In the genomic region with DNA sequence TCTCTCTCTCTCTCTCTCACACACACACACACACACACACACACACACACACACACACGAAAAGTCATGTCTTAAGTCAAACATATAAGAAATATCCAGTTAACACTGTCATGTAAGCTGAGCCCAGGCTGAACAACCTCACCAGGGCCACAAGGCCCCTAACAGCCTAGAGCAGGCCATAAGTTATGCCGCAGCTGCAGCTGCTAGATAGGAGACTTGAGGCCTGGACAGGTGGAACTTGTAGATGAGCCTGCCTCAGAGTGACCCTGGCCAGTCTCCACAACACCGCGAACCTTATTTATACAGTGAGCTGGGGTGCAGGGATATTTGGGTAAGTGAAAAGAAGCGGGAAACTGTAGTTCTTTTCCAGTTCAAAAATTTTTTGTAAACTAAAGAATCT, we compare ENCODE assay signal across 27 mouse cellular contexts.
"Had no signal": no experiment of that assay in that cellular context is flagged by ENCODE, and none has a peak within 500 bp of the region (broad histone marks: within the 10 kb centered on the region; RNA-seq: fewer than 3 reads in every experiment).

No protein-coding gene starts in this region.

- H3K9me3 ChIP-seq: embryonic facial prominence, embryonic 10.5 days; embryonic facial prominence, embryonic 12.5 days; embryonic facial prominence, embryonic 13.5 days; embryonic facial prominence, embryonic 15.5 days; forebrain, embryonic 12.5 days; forebrain, embryonic 13.5 days; forebrain, embryonic 15.5 days had no signal

- H3K27ac ChIP-seq: embryonic facial prominence, embryonic 10.5 days; embryonic facial prominence, embryonic 12.5 days; embryonic facial prominence, embryonic 13.5 days; embryonic facial prominence, embryonic 15.5 days; forebrain, embryonic 12.5 days; forebrain, embryonic 13.5 days; forebrain, embryonic 15.5 days; gastrocnemius, adult 2 months; heart, adult 2 months had no signal

- H3K4me3 ChIP-seq: embryonic facial prominence, embryonic 10.5 days; embryonic facial prominence, embryonic 12.5 days; embryonic facial prominence, embryonic 13.5 days; embryonic facial prominence, embryonic 15.5 days; erythroblast, embryonic 14.5 days; forebrain, embryonic 12.5 days; forebrain, embryonic 13.5 days; forebrain, embryonic 15.5 days; gastrocnemius, adult 2 months; heart, adult 2 months had no signal

- DNase-seq: cerebellum, adult 2 months; cerebellum, adult 8-10 months; cerebellum, adult 9-10 months; cerebellum, adult 9-11 months; cerebellum, postnatal 10 days; cerebellum, postnatal 14 days; cerebellum, postnatal 25 days; cerebellum, postnatal 36 days; embryo, embryonic 11 days; forebrain, postnatal 0 days; gastrocnemius, adult 2 months; gastrocnemius, postnatal 10 days; gastrocnemius, postnatal 14 days; gastrocnemius, postnatal 25 days; gastrocnemius, postnatal 36 days; heart, adult 11 months; heart, adult 18-20 months; heart, adult 2 months had no signal

- H3K9ac ChIP-seq: embryonic facial prominence, embryonic 12.5 days; embryonic facial prominence, embryonic 13.5 days; embryonic facial prominence, embryonic 15.5 days; forebrain, embryonic 12.5 days; forebrain, embryonic 13.5 days; forebrain, embryonic 15.5 days; forebrain, postnatal 0 days had no signal

- H3K27me3 ChIP-seq: embryonic facial prominence, embryonic 12.5 days; embryonic facial prominence, embryonic 15.5 days; forebrain, embryonic 12.5 days; forebrain, embryonic 13.5 days; forebrain, embryonic 15.5 days had no signal

- ATAC-seq: forebrain, embryonic 13.5 days; forebrain, embryonic 14.5 days; forebrain, embryonic 15.5 days; forebrain, postnatal 0 days had no signal

- H3K36me3 ChIP-seq: embryonic facial prominence, embryonic 10.5 days; embryonic facial prominence, embryonic 12.5 days; embryonic facial prominence, embryonic 13.5 days; embryonic facial prominence, embryonic 15.5 days; forebrain, embryonic 12.5 days; forebrain, embryonic 15.5 days had no signal

- H3K4me2 ChIP-seq: embryonic facial prominence, embryonic 12.5 days; embryonic facial prominence, embryonic 13.5 days; embryonic facial prominence, embryonic 15.5 days; forebrain, embryonic 12.5 days; forebrain, embryonic 13.5 days; forebrain, embryonic 15.5 days had no signal
